Mouse (Mus musculus): ENCODE measurements around the gene Akap13.
A peak's percentile ranks its signal among the peaks of the same experiment; 100 is the strongest.

The Akap13 gene

GRCm38 (mm10) chr7:75455223-75456151, at the start of gene Akap13:
Gene Akap13, plus strand, starts transcription at chr7:75455534.
- peak; percentile 94 for DNase-seq (ENCODE audit: low spot score)

DNA sequence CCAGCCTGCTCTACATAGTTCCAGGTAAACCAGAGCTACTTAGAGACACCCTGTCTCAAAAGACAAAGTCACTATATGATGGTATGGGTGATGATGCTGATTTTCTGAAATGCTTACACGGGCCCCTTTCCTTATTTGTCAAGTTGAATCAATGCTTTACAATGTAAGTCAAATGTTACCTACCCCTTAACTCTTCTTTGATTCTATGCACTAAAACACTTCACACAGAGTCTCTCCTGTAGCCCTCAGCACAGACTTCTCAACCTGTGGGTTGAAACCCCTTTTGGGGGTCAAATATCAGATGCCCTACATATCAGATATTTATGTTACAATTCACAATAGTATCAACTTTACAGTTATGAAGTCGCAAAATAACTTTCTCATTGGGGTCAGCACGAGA, 44.7 kb upstream of the Akap13 start:
- DNase-seq (ENCODE audit: low spot score), result no peak

DNA sequence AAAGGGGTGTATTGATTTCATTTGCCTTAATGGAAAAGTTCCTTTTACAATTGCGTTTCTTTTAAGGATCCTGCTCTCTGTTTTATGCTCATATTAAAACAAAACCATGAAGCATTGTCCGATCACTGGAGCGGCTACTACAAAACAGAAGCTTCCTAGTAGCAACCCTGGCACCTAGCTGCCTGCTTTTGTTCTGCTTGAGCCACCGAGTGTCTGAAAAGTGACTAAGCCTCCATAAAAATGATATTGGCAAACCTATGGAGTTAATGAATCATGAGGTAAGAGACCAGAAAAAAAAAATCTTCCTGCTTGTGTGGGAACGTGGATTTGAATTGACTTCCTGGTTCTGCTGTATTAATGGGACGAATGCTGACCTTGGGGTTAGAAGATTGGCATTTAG, 44.1 kb upstream of the Akap13 start:
- no peak for DNase-seq (ENCODE audit: low spot score)

DNA sequence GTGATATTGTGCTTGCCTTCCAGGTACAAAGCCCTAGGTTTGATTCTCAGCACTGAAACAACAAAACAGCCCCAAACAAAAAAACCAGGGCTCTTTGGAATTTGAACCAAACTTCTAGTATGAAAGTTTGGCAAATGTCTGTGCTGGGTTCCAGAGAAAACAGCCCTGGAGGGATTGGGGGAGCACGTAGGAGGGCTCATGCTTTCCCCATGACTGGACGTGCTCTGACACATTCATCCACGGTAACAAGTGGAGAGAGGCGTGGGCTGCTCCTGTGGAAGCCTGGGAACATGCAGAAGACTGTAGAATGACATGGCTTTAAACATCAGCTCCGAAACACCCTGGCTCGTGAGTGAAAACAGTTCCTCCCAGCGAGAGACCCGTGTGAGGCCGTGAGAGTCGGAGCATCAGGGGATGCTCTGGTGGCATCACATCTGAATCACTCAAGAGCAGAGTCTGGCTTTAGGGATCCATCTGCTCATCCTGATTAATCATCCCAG, 43.3 kb upstream of the Akap13 start:
- DNase-seq (ENCODE audit: low spot score), result no peak

- DNase-seq (ENCODE audit: low spot score), result no peak
These were observed 42.8 kb upstream of the Akap13 start for GRCm38 (mm10) chr7:75412568-75412967.

DNA sequence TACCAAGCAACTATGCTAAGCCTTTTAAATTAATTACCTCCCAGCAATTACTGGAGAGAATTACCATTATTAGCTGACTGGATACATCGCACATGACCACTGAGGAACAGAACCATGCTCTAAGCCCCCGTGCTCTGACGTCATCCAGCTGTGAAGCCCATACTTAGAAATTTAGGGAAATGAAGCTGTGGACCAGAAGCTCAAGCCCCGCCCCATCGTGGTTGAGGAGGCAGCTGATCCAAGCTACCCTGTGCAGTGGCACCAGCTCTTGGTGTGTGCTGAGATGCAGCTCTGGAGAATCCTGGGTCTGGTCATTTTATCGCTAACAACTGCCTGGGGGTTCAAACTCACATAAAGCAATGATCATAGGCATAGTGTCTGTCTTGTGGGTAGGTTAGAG, 41.4 kb upstream of the Akap13 start:
- no peak for DNase-seq (ENCODE audit: low spot score)

GRCm38 (mm10) chr7:75414316-75414715, 41.0 kb upstream of the Akap13 start:
- DNase-seq (ENCODE audit: low spot score), result no peak

- no peak for DNase-seq (ENCODE audit: low spot score)
These were observed 40.0 kb upstream of the Akap13 start for GRCm38 (mm10) chr7:75415166-75415881.

DNA sequence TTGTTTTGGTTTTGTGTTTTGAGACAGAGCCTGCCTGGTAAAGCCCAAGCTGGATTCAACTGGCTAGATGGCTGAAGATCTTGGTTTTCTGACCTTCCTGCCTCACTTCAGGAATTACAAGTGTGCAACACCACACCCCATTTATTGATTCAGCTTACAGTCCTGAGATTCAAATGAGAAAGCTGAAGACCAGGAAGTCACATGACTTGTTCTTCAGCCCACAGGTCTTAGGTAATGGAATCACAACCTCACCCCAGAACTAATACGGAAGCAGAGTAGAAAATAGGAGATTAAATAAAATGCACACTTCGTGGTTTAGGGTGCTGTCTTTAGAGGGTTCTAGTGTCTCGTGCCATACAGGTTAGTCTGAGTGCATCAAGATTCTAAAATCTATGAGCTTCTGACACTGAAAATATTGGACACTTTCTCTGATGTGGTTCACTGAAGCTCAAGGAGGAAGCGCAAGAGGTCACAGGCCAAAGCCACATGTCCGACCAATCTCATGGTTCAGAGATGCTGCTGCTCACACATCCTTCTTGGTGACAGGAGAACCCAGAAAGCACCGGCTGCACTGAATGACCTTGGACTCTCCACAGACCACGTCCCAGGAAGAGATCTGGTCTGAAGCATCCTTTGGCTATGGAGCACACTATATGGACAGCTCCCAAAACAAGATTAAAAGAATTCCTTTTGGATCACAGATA, 39.3 kb upstream of the Akap13 start:
- DNase-seq (ENCODE audit: low spot score), result no peak

GRCm38 (mm10) chr7:75420927-75421326, 34.4 kb upstream of the Akap13 start:
- no peak for DNase-seq (ENCODE audit: low spot score)

GRCm38 (mm10) chr7:75424121-75424520, 31.2 kb upstream of the Akap13 start:
- no peak for DNase-seq (ENCODE audit: low spot score)

- DNase-seq (ENCODE audit: low spot score), result peak; percentile 27
These were observed 28.0 kb upstream of the Akap13 start for GRCm38 (mm10) chr7:75427322-75427721.

- no peak for DNase-seq (ENCODE audit: low spot score)
These were observed 26.4 kb upstream of the Akap13 start for GRCm38 (mm10) chr7:75428913-75429312.

DNA sequence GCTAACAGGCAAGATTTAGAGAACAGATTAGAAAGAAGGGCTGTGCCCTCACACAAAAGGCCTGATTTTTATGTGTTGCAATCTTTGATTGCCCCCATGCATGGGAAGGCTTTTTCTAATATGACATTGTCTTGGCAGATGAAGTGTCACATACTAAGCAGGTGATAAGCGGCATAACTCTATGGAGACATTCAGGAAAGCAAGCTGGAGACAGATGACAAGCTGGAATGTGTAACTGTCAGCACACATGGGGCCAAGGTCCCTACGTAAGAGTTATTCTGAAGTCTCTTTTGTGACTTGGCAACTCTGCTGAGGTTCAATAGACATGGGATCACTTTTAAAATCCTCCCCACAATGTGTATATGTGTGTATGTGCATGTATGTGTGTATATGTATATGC, 24.8 kb upstream of the Akap13 start:
- no peak for DNase-seq (ENCODE audit: low spot score)

GRCm38 (mm10) chr7:75431043-75431442, 24.3 kb upstream of the Akap13 start:
- no peak for DNase-seq (ENCODE audit: low spot score)

GRCm38 (mm10) chr7:75432046-75432445, 23.3 kb upstream of the Akap13 start:
- no peak for DNase-seq (ENCODE audit: low spot score)

GRCm38 (mm10) chr7:75436413-75437174, 18.7 kb upstream of the Akap13 start:
- DNase-seq (ENCODE audit: low spot score), result no peak

DNA sequence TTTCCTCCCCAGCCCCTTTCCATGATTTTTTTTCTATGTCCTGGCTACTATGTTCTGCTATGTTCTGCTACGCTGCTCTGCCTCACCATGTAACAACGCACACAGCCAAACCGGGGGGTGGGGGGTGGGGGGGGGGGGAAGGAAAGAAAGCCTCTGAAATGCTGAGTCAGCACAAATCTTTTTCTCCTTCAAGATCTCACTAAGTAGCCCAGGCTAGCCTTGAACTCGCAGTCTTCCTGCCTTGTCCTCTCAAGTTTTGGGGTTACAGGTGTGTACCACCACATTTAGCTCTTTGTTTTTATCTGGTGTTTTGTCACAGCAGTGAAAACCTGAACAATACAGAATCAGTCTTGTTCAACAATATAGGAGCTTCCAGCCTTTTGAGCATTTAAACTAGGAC, 15.8 kb upstream of the Akap13 start:
- no peak for DNase-seq (ENCODE audit: low spot score)

GRCm38 (mm10) chr7:75440241-75440640, 15.1 kb upstream of the Akap13 start:
- DNase-seq (ENCODE audit: low spot score), result no peak

- DNase-seq (ENCODE audit: low spot score), result no peak
These were observed 13.4 kb upstream of the Akap13 start for GRCm38 (mm10) chr7:75441947-75442346.

GRCm38 (mm10) chr7:75456152-75456888, 986 bp downstream of the Akap13 start:
- no peak for DNase-seq (ENCODE audit: low spot score)
